Mouse (Mus musculus) liver, embryonic 16.5 days (tissue): ENCODE results near the gene 2410004B18Rik. TPM values are rescaled to one million over a fixed set of nuclear protein-coding genes. Genes with fewer than 3 reads are reported as not detected.
A peak's percentile ranks its signal among the peaks of the same experiment; 100 is the strongest.

Experiments used
- ATAC-seq: fragments of 200-750 bp; cut with Nextera tagmentation; 2 replicates; pipeline ENCODE4 v1.8.0; 2017; ENCODE audit warnings: low read depth, mild to moderate bottlenecking, moderate number of reproducible peaks, moderate library complexity
- H3K27ac ChIP-seq: fragments of 300-500 bp; sonication (generic); 2 replicates; pipeline ENCODE4 v1.5.1; 2014; ENCODE audit warnings: mild to moderate bottlenecking, low read length
- H3K27me3 ChIP-seq: fragments of 300-500 bp; sonication (generic); 2 replicates; pipeline ENCODE4 v1.6.1; 2014; ENCODE audit warnings: low read depth, low read length, mixed read lengths; ENCODE audit not compliant: control insufficient read depth, insufficient read depth
- H3K36me3 ChIP-seq: fragments of 300-500 bp; sonication (generic); 2 replicates; pipeline ENCODE4 v1.6.1; 2014; ENCODE audit warnings: mild to moderate bottlenecking; ENCODE audit not compliant: control insufficient read depth, insufficient read depth
- H3K4me1 ChIP-seq: fragments of 300-500 bp; sonication (generic); 2 replicates; pipeline ENCODE4 v1.6.1; 2014; ENCODE audit warnings: low read depth, low read length, mixed read lengths; ENCODE audit not compliant: control insufficient read depth
- H3K4me2 ChIP-seq: fragments of 300-500 bp; sonication (generic); 2 replicates; pipeline ENCODE4 v1.6.1; 2014; ENCODE audit warnings: low read depth, low read length, mixed read lengths
- H3K4me3 ChIP-seq: fragments of 300-500 bp; sonication (generic); 2 replicates; pipeline ENCODE4 v1.5.1; 2014; ENCODE audit warnings: low read depth, mild to moderate bottlenecking, low read length
- H3K9ac ChIP-seq: fragments of 300-500 bp; sonication (generic); 2 replicates; pipeline ENCODE4 v1.6.1; 2014; ENCODE audit warnings: low read depth, low read length
- H3K9me3 ChIP-seq: fragments of 300-500 bp; sonication (generic); replicated peaks from 2 replicates; pipeline ENCODE4 v1.6.1; 2016; ENCODE audit warnings: low read length; ENCODE audit not compliant: control insufficient read depth
- WGBS: fragments of 180-500 bp; shearing (Covaris S2); extraction: QIAGEN DNeasy Blood & Tissue Kit; methylation state at CpG from one replicate; pipeline ENCODE4 v1.1.7; 2014; ENCODE audit not compliant: insufficient replicate concordance; 5-methylcytosine and 5-hydroxymethylcytosine counted together
- polyA plus RNA-seq: library from polyadenylated mRNA; unstranded; fragments of >200 nt; fragmentation: Nextera tagmentation; extraction: Ambion mirVana; gene quantifications from 2 replicates; pipeline ENCODE4 v1.2.1, GENCODE M21; 2015

Gene 2410004B18Rik
- polyA plus RNA-seq, 1 experiment from 2014 or later, result 10.4 TPM

DNA sequence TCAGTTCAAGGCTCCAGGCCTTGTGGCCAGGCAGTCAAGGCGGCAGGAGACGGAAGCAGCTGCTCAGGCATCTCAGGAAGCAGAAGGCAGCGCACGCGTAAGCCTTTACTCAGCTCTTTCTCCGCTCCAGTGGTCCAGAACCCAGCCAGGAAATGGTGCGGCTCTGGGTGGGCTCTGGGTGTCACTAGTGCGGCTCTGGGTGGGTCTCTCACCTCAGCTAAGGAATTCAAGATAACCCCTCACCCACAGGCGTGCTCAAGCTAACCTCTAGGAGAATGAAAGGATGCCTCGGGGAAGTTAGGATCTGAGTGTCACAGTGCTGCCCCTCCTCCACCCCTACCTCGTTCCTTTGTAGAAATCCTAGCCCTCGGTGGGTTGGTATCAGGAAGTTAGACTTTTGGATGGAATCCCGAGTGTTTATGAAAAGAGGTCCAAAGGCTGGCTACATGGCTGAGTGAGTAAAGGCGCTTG lies 31.3 kb downstream of the 2410004B18Rik start:
- peak; percentile 22; the same call in 1 of the 2 replicates for ATAC-seq
- Histone ChIP-seq H3K27me3 (peaks cover under 1% of the 10 kb centered on the region; the same call in 1 of the 2 replicates), H3K9me3 (peaks cover 2% of the 10 kb centered on the region; the same call in 1 of the 2 replicates), H3K27ac (no peak overlapping the region), H3K4me2 (no peak overlapping the region), H3K36me3 (no peaks in the 10 kb centered on the region), H3K9ac (no peak overlapping the region), H3K4me1 (peaks cover 3% of the 10 kb centered on the region; the same call in 1 of the 2 replicates), H3K4me3 (no peak overlapping the region)
- WGBS, result 21% methylated on average over 14 of the region's 14 CpGs

GRCm38 (mm10) chr3:145971501-145971900 lies 33.7 kb downstream of the 2410004B18Rik start:
- no peaks in the 10 kb centered on the region for H3K36me3 ChIP-seq
- no peak overlapping the region for H3K27ac ChIP-seq
- H3K27me3 ChIP-seq, result no peaks in the 10 kb centered on the region
- H3K9ac ChIP-seq, result no peak overlapping the region
- no peak for ATAC-seq
- H3K4me3 ChIP-seq, result no peak overlapping the region
- peaks cover 6% of the 10 kb centered on the region; the same call in 1 of the 2 replicates for H3K9me3 ChIP-seq
- 60% methylated on average over 10 of the region's 10 CpGs for WGBS
- no peak overlapping the region for H3K4me2 ChIP-seq
- H3K4me1 ChIP-seq, result no peaks in the 10 kb centered on the region

GRCm38 (mm10) chr3:145974986-145975385 lies 37.2 kb downstream of the 2410004B18Rik start:
- WGBS, result 74% methylated on average over 7 of the region's 7 CpGs
- H3K27ac ChIP-seq, result no peak overlapping the region
- no peak for ATAC-seq
- no peaks in the 10 kb centered on the region for H3K36me3 ChIP-seq
- no peak overlapping the region for H3K9ac ChIP-seq
- H3K27me3 ChIP-seq, result no peaks in the 10 kb centered on the region
- no peak overlapping the region for H3K4me2 ChIP-seq
- no peak overlapping the region for H3K4me3 ChIP-seq
- H3K4me1 ChIP-seq, result no peaks in the 10 kb centered on the region
- peaks cover 6% of the 10 kb centered on the region; the same call in 1 of the 2 replicates for H3K9me3 ChIP-seq

GRCm38 (mm10) chr3:145985333-145985925 lies 47.6 kb downstream of the 2410004B18Rik start:
- H3K4me2 ChIP-seq, result no peak overlapping the region
- no peak overlapping the region for H3K4me3 ChIP-seq
- WGBS, result 49% methylated on average over 7 of the region's 7 CpGs
- H3K36me3 ChIP-seq, result no peaks in the 10 kb centered on the region
- H3K9ac ChIP-seq, result no peak overlapping the region
- H3K4me1 ChIP-seq, result peaks cover 2% of the 10 kb centered on the region; the same call in 1 of the 2 replicates
- ATAC-seq, result no peak
- peaks cover 30% of the 10 kb centered on the region for H3K27me3 ChIP-seq
- no peak overlapping the region for H3K27ac ChIP-seq
- no peaks in the 10 kb centered on the region for H3K9me3 ChIP-seq

DNA sequence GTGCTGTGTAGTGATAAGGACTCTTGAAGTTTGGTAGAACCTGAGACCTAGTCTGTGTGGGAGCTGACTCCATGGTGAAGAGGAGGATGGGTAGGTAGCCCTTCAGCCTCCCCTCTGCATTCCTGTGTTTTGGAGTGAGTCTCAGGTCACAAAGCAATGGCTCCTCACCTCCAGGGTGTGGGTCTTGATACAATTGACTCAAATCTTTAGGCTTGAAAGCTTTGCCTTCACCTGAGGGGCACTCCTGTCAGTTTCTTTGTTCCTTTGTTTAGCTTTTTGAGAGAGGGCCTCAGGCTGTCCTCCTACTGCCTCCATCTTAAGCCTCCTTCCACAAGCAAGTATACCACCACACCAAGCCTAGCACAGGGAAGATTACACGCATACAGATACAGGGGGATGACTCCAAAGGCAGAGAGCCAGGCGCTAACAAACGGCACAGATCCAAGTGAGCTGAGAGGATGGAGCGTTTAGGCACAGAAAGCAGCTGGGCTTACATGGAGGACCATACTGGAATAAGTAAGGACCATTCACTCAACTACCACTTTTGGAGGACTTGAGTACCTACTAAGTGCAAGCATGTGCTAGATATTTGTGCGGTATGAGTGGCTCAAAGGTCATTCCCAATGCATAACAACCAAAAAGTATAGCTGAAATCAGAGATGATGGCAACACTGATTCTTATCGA lies 48.6 kb downstream of the 2410004B18Rik start:
- 63% methylated on average over 6 of the region's 6 CpGs for WGBS
- Histone ChIP-seq H3K27me3 (peaks cover 30% of the 10 kb centered on the region), H3K4me3 (no peak overlapping the region)

GRCm38 (mm10) chr3:145987268-145987969 lies 49.6 kb downstream of the 2410004B18Rik start, which contains the start of gene Syde2:
Syde2 (plus strand) TSS chr3:145987870.
- peak within 1 kb of the TSS; percentile 68 for H3K4me2 ChIP-seq
- under 1% methylated on average over 65 of the region's 65 CpGs for WGBS
- H3K9me3 ChIP-seq, result no peaks in the 10 kb centered on the region
- peaks cover 2% of the 10 kb centered on the region; the same call in 1 of the 2 replicates for H3K4me1 ChIP-seq
- H3K27me3 ChIP-seq, result peaks cover 30% of the 10 kb centered on the region
- ATAC-seq, result peak; percentile 60
- H3K36me3 ChIP-seq, result no peaks in the 10 kb centered on the region
- peak within 1 kb of the TSS; percentile 61 for H3K4me3 ChIP-seq
- peak within 1 kb of the TSS; percentile 87 for H3K27ac ChIP-seq
- peak within 1 kb of the TSS; percentile 58 for H3K9ac ChIP-seq

More for the DNA sequence above, 48.6 kb downstream of the 2410004B18Rik start:
- Histone ChIP-seq H3K9me3 (no peaks in the 10 kb centered on the region), H3K4me2 (no peak overlapping the region), H3K36me3 (no peaks in the 10 kb centered on the region), H3K9ac (no peak overlapping the region), H3K27ac (no peak overlapping the region), H3K4me1 (peaks cover 2% of the 10 kb centered on the region; the same call in 1 of the 2 replicates)
- no peak for ATAC-seq

DNA sequence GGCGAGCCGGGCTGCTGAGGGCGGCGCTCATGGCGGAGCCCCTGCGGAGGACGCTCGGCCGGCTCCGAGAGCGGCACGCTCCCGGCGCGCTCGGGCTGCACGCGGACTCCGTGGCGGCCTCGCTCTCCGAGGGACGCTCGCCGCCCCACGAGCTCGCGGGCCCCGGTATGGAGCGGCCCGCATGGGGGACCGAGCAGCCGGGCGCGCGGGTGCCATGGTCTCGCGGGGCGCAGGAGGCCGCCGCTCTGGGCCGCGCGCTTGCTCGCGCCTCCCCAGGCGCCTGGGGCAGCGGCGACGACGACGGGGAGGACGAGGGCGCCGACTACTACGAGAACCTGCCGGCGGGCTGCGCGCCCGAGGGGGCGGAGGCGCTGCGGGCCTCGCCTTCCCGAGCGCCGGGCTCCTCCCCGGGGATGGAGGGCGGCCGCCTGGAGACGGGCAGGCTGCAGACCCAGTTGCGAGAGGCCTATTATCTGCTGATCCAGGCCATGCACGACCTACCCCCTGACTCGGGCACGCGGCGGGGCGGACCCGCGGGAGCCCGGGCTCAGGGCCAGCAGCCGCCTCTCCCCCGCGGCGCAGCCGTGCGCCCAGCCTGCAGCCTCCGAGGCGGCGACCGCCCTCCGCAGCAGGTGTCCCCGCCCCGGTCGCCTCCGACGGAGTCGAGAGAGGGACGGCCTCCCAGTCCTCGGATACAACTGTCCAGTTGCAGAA lies 50.3 kb downstream of the 2410004B18Rik start:
- peak; percentile 86 for ATAC-seq
- peak overlapping the region; percentile 61 for H3K4me3 ChIP-seq
- H3K36me3 ChIP-seq, result no peaks in the 10 kb centered on the region
- H3K9ac ChIP-seq, result peak overlapping the region; percentile 58
- H3K4me1 ChIP-seq, result peaks cover 2% of the 10 kb centered on the region; the same call in 1 of the 2 replicates
- peaks cover 30% of the 10 kb centered on the region for H3K27me3 ChIP-seq
- under 1% methylated on average over 89 of the region's 101 CpGs for WGBS
- no peaks in the 10 kb centered on the region for H3K9me3 ChIP-seq
- peak overlapping the region; percentile 87 for H3K27ac ChIP-seq
- H3K4me2 ChIP-seq, result peak overlapping the region; percentile 68
